Mouse (Mus musculus): Measurements from ENCODE around the gene Cdkn2b. TPM values are rescaled to one million over a fixed set of nuclear protein-coding genes. Genes with fewer than 3 reads are reported as not detected.
A peak's percentile ranks its signal among the peaks of the same experiment; 100 is the strongest.

The Cdkn2b gene
- polyA plus RNA-seq, 1 experiment from 2014 or later: 23.1 TPM

GRCm38 (mm10) chr4:89306798-89307365 lies 4.0 kb downstream of the Cdkn2b start:
- no peak overlapping the region for H3K4me3 ChIP-seq (replicated peaks)
- no peaks in the 10 kb centered on the region for H3K36me3 ChIP-seq
- peaks cover 9% of the 10 kb centered on the region for H3K4me1 ChIP-seq (replicated peaks)
- H3K27me3 ChIP-seq (replicated peaks): peaks cover 80% of the 10 kb centered on the region
- no peaks in the 10 kb centered on the region for H3K9me3 ChIP-seq
- H3K4me2 ChIP-seq (replicated peaks): 0 out of 2 replicates have a peak overlapping the region, but pooled peaks have one; percentile 12
- ATAC-seq: no peak
- no peak overlapping the region for H3K27ac ChIP-seq
- no peak overlapping the region for H3K9ac ChIP-seq
- WGBS: 8% methylated on average over 25 of the region's 25 CpGs

- Histone ChIP-seq H3K4me1 (replicated peaks) (peaks cover 4% of the 10 kb centered on the region), H3K27me3 (replicated peaks) (peaks cover 78% of the 10 kb centered on the region), H3K9ac (no peak overlapping the region), H3K36me3 (no peaks in the 10 kb centered on the region), H3K4me2 (replicated peaks) (no peak overlapping the region), H3K27ac (no peak overlapping the region), H3K4me3 (replicated peaks) (no peak overlapping the region), H3K9me3 (no peaks in the 10 kb centered on the region)
- no peak for ATAC-seq
- WGBS: 16% methylated on average over 3 of the region's 3 CpGs
These were observed 5.1 kb downstream of the Cdkn2b start for GRCm38 (mm10) chr4:89305691-89306090.

GRCm38 (mm10) chr4:89303281-89303995 lies 7.4 kb downstream of the Cdkn2b start:
- WGBS: 2% methylated on average over 14 of the region's 14 CpGs

GRCm38 (mm10) chr4:89302129-89302528 lies 8.7 kb downstream of the Cdkn2b start:
- peaks cover 70% of the 10 kb centered on the region for H3K27me3 ChIP-seq (replicated peaks)
- no peak overlapping the region for H3K27ac ChIP-seq
- ATAC-seq: no peak
- no peak overlapping the region for H3K9ac ChIP-seq
- H3K36me3 ChIP-seq: no peaks in the 10 kb centered on the region
- no peak overlapping the region for H3K4me2 ChIP-seq (replicated peaks)
- H3K9me3 ChIP-seq: no peaks in the 10 kb centered on the region
- H3K4me3 ChIP-seq (replicated peaks): no peak overlapping the region
- no peaks in the 10 kb centered on the region for H3K4me1 ChIP-seq (replicated peaks)
- 0% methylated on average over 1 of the region's 1 CpGs for WGBS

More at GRCm38 (mm10) chr4:89303281-89303995, 7.4 kb downstream of the Cdkn2b start:
- no peaks in the 10 kb centered on the region for H3K4me1 ChIP-seq (replicated peaks)
- H3K4me2 ChIP-seq (replicated peaks): no peak overlapping the region
- H3K27ac ChIP-seq: no peak overlapping the region
- peaks cover 74% of the 10 kb centered on the region for H3K27me3 ChIP-seq (replicated peaks)
- peak; percentile 54 for ATAC-seq
- H3K9ac ChIP-seq: no peak overlapping the region
- H3K4me3 ChIP-seq (replicated peaks): no peak overlapping the region
- no peaks in the 10 kb centered on the region for H3K9me3 ChIP-seq
- H3K36me3 ChIP-seq: no peaks in the 10 kb centered on the region

- ATAC-seq: no peak
- no peaks in the 10 kb centered on the region for H3K36me3 ChIP-seq
- 0 out of 2 replicates have a peak, but pooled peaks cover 5% of the 10 kb centered on the region for H3K4me1 ChIP-seq (replicated peaks)
- H3K9me3 ChIP-seq: no peaks in the 10 kb centered on the region
- no peak overlapping the region for H3K4me2 ChIP-seq (replicated peaks)
- H3K4me3 ChIP-seq (replicated peaks): no peak overlapping the region
- 5% methylated on average over 2 of the region's 2 CpGs for WGBS
- no peak overlapping the region for H3K27ac ChIP-seq
- H3K27me3 ChIP-seq (replicated peaks): peaks cover 75% of the 10 kb centered on the region
- no peak overlapping the region for H3K9ac ChIP-seq
These were observed 11.1 kb downstream of the Cdkn2b start for GRCm38 (mm10) chr4:89299721-89300120.

GRCm38 (mm10) chr4:89295441-89296220 lies 15.2 kb downstream of the Cdkn2b start:
- peak overlapping the region; percentile 99 for H3K4me2 ChIP-seq (replicated peaks)
- H3K27ac ChIP-seq: no peak overlapping the region
- WGBS: 4% methylated on average over 31 of the region's 31 CpGs
- no peaks in the 10 kb centered on the region for H3K9me3 ChIP-seq
- H3K9ac ChIP-seq: peak overlapping the region; percentile 28
- H3K4me1 ChIP-seq (replicated peaks): peaks cover 10% of the 10 kb centered on the region
- peak; percentile 47 for ATAC-seq
- H3K4me3 ChIP-seq (replicated peaks): peak overlapping the region; percentile 61
- no peaks in the 10 kb centered on the region for H3K36me3 ChIP-seq
- peaks cover 76% of the 10 kb centered on the region for H3K27me3 ChIP-seq (replicated peaks)

GRCm38 (mm10) chr4:89294486-89295440 lies 16.1 kb downstream of the Cdkn2b start, which contains the start of gene Cdkn2a:
TSS of gene Cdkn2a (minus strand) at chr4:89294653.
- Histone ChIP-seq H3K27ac (no peak within 1 kb of the TSS), H3K9me3 (no peaks in the 10 kb centered on the region), H3K4me3 (replicated peaks) (peak within 1 kb of the TSS; percentile 61), H3K4me2 (replicated peaks) (peak within 1 kb of the TSS; percentile 99), H3K36me3 (no peaks in the 10 kb centered on the region), H3K9ac (peak within 1 kb of the TSS; percentile 28), H3K4me1 (replicated peaks) (peaks cover 10% of the 10 kb centered on the region), H3K27me3 (replicated peaks) (peaks cover 73% of the 10 kb centered on the region)
- ATAC-seq: peak; percentile 90
- under 1% methylated on average over 114 of the region's 117 CpGs for WGBS

- H3K4me2 ChIP-seq (replicated peaks): peak overlapping the region; percentile 99
- H3K27me3 ChIP-seq (replicated peaks): peaks cover 75% of the 10 kb centered on the region
- ATAC-seq: peak; percentile 36; the same call in 1 of the 2 replicates
- WGBS: 2% methylated on average over 26 of the region's 26 CpGs
- H3K9ac ChIP-seq: peak overlapping the region; percentile 28; the same call in 1 of the 2 replicates
- no peak overlapping the region for H3K27ac ChIP-seq
- no peaks in the 10 kb centered on the region for H3K9me3 ChIP-seq
- H3K36me3 ChIP-seq: no peaks in the 10 kb centered on the region
- peaks cover 10% of the 10 kb centered on the region for H3K4me1 ChIP-seq (replicated peaks)
- H3K4me3 ChIP-seq (replicated peaks): peak overlapping the region; percentile 61
These were observed 16.8 kb downstream of the Cdkn2b start for GRCm38 (mm10) chr4:89294091-89294485.

- Histone ChIP-seq H3K4me3 (replicated peaks) (no peak overlapping the region), H3K9ac (no peak overlapping the region), H3K27me3 (replicated peaks) (peaks cover 80% of the 10 kb centered on the region), H3K4me2 (replicated peaks) (no peak overlapping the region), H3K27ac (no peak overlapping the region), H3K36me3 (no peaks in the 10 kb centered on the region), H3K4me1 (replicated peaks) (peaks cover 10% of the 10 kb centered on the region), H3K9me3 (no peaks in the 10 kb centered on the region)
- WGBS: 18% methylated on average over 7 of the region's 7 CpGs
- ATAC-seq: no peak
These were observed 17.3 kb downstream of the Cdkn2b start for GRCm38 (mm10) chr4:89293516-89293915.

- H3K27ac ChIP-seq: no peak overlapping the region
- no peaks in the 10 kb centered on the region for H3K9me3 ChIP-seq
- 2% methylated on average over 4 of the region's 4 CpGs for WGBS
- no peaks in the 10 kb centered on the region for H3K36me3 ChIP-seq
- ATAC-seq: no peak
- no peak overlapping the region for H3K4me2 ChIP-seq (replicated peaks)
- H3K4me3 ChIP-seq (replicated peaks): no peak overlapping the region
- H3K27me3 ChIP-seq (replicated peaks): peaks cover 63% of the 10 kb centered on the region
- H3K4me1 ChIP-seq (replicated peaks): peaks cover 1% of the 10 kb centered on the region; the same call in 1 of the 2 replicates
- H3K9ac ChIP-seq: no peak overlapping the region
These were observed 21.8 kb downstream of the Cdkn2b start for GRCm38 (mm10) chr4:89289028-89289427.

GRCm38 (mm10) chr4:89286566-89286965 lies 24.3 kb downstream of the Cdkn2b start:
- Histone ChIP-seq H3K4me3 (replicated peaks) (no peak overlapping the region), H3K27me3 (replicated peaks) (peaks cover 62% of the 10 kb centered on the region), H3K9me3 (no peaks in the 10 kb centered on the region), H3K36me3 (no peaks in the 10 kb centered on the region), H3K4me1 (replicated peaks) (no peaks in the 10 kb centered on the region; the same call in 1 of the 2 replicates), H3K27ac (no peak overlapping the region), H3K9ac (no peak overlapping the region), H3K4me2 (replicated peaks) (no peak overlapping the region)
- 7% methylated on average over 1 of the region's 1 CpGs for WGBS
- no peak for ATAC-seq

Measured in intestine, embryonic 15.5 days (tissue).